Mouse (Mus musculus) heart, embryonic 12.5 days (tissue): ENCODE measurements at regions not wholly inside any gene's neighbourhood (a gene's known extent, or its start where the extent isn't known, plus 50 kb on each side); places are given as distances from the start of the nearest gene placed in this dataset.

Source experiments
- ATAC-seq: fragments of 200-750 bp; cut with Nextera tagmentation; 2 replicates; pipeline ENCODE4 v1.8.0; 2017; ENCODE audit warnings: moderate TSS enrichment, moderate library complexity; ENCODE audit not compliant: insufficient number of reproducible peaks, low FRiP score
- H3K27ac ChIP-seq: fragments of 300-500 bp; sonication (generic); 2 replicates; pipeline ENCODE4 v1.5.1; 2016; ENCODE audit warnings: mild to moderate bottlenecking, moderate library complexity; ENCODE audit not compliant: poor library complexity, severe bottlenecking
- H3K27me3 ChIP-seq: fragments of 300-500 bp; sonication (generic); replicated peaks from 2 replicates; pipeline ENCODE4 v1.6.1; 2016; ENCODE audit warnings: mild to moderate bottlenecking, moderate library complexity
- H3K36me3 ChIP-seq: fragments of 300-500 bp; sonication (generic); 2 replicates; pipeline ENCODE4 v1.6.1; 2016; ENCODE audit warnings: mild to moderate bottlenecking, moderate library complexity
- H3K4me1 ChIP-seq: fragments of 300-500 bp; sonication (generic); replicated peaks from 2 replicates; pipeline ENCODE4 v1.6.1; 2016; ENCODE audit warnings: mild to moderate bottlenecking
- H3K4me2 ChIP-seq: fragments of 300-500 bp; sonication (generic); 2 replicates; pipeline ENCODE4 v1.6.1; 2016; ENCODE audit warnings: mild to moderate bottlenecking, moderate library complexity
- H3K4me3 ChIP-seq: fragments of 300-500 bp; sonication (generic); 2 replicates; pipeline ENCODE4 v1.5.1; 2016; ENCODE audit warnings: mild to moderate bottlenecking
- H3K9ac ChIP-seq: fragments of 300-500 bp; sonication (generic); 2 replicates; pipeline ENCODE4 v1.6.1; 2016; ENCODE audit warnings: mild to moderate bottlenecking, moderate library complexity
- H3K9me3 ChIP-seq: fragments of 300-500 bp; sonication (generic); replicated peaks from 2 replicates; pipeline ENCODE4 v1.6.1; 2016; ENCODE audit warnings: mild to moderate bottlenecking, moderate library complexity
- whole genome bisulfite sequencing: fragments of 180-500 bp; shearing (Covaris S2); methylation state at CpG from one replicate; pipeline ENCODE4 v1.1.7; 2016; 5-methylcytosine and 5-hydroxymethylcytosine counted together

DNA sequence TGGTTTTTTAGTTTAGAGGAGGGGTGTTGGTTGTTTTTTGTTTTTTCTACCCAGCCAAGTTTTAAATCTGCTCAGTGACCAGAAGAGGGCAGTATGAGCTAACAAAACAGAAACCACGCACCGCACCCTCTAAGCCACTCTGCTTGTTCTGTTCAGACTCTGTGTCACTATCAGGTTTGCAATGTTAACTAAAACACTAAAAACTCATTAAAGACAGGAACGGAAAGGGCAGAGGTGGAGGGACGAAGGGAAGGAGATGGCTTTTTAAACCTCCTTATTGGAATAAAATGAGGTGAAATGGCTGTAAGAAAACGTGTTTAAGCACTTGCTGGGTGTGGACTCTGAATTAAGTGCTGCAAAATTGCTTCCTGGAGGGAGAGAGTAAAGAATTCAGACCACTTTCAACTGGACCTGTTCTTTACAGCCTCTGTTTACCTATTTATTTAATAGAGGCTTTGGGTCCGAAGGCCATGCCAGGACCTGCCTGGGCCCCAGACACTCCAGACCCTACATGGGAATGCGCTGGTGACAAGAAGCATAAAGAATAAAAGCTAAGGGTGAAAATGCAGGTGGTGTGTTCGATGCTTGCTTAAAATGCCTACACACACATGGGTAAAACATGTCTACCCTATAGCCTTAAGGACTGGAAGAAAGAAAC is 116.1 kb upstream of the Olig3 start:
- H3K4me2 ChIP-seq: no peak overlapping the region
- H3K36me3 ChIP-seq: no peaks in the 10 kb centered on the region
- 35% methylated on average over 8 of the region's 8 CpGs for WGBS
- H3K27me3 ChIP-seq: no peaks in the 10 kb centered on the region
- no peaks in the 10 kb centered on the region for H3K9me3 ChIP-seq
- H3K4me1 ChIP-seq: no peaks in the 10 kb centered on the region
- no peak for ATAC-seq
- H3K27ac ChIP-seq: no peak overlapping the region
- no peak overlapping the region for H3K4me3 ChIP-seq
- H3K9ac ChIP-seq: no peak overlapping the region

DNA sequence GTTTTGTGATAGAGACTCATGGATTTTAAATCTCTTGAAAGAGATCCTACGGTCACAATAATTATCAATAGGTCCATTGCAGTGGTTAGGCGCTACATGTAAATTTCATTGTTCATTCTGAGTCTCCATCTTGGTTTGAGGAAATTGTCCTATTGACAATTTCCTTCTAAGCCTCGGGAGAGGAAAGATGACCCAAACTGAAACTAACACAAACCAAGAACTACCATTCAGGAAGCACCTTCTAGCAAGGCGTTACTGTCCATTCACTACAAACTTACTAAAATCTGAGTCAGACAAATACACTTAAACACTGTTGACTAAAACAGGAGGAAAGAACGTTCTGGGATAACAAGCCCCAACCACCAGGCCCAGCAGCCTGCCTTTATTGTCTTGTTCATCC is 140.1 kb upstream of the Olig3 start:
- no peak overlapping the region for H3K27ac ChIP-seq
- no peaks in the 10 kb centered on the region for H3K36me3 ChIP-seq
- H3K9me3 ChIP-seq: no peaks in the 10 kb centered on the region
- no peak overlapping the region for H3K4me2 ChIP-seq
- no peak overlapping the region for H3K9ac ChIP-seq
- H3K27me3 ChIP-seq: no peaks in the 10 kb centered on the region
- no peak for ATAC-seq
- 83% methylated on average over 5 of the region's 5 CpGs for WGBS
- no peak overlapping the region for H3K4me3 ChIP-seq
- no peaks in the 10 kb centered on the region for H3K4me1 ChIP-seq

- H3K4me1 ChIP-seq: 0 out of 2 replicates have a peak, but pooled peaks cover 4% of the 10 kb centered on the region
- no peak overlapping the region for H3K9ac ChIP-seq
- H3K36me3 ChIP-seq: no peaks in the 10 kb centered on the region
- H3K27ac ChIP-seq: no peak overlapping the region
- H3K9me3 ChIP-seq: no peaks in the 10 kb centered on the region
- ATAC-seq: no peak
- no peak overlapping the region for H3K4me2 ChIP-seq
- no peak overlapping the region for H3K4me3 ChIP-seq
- H3K27me3 ChIP-seq: no peaks in the 10 kb centered on the region
- whole genome bisulfite sequencing: 77% methylated on average over 2 of the region's 2 CpGs
Measured at GRCm38 (mm10) chr10:19209751-19210150, 146.6 kb upstream of the Olig3 start.

DNA sequence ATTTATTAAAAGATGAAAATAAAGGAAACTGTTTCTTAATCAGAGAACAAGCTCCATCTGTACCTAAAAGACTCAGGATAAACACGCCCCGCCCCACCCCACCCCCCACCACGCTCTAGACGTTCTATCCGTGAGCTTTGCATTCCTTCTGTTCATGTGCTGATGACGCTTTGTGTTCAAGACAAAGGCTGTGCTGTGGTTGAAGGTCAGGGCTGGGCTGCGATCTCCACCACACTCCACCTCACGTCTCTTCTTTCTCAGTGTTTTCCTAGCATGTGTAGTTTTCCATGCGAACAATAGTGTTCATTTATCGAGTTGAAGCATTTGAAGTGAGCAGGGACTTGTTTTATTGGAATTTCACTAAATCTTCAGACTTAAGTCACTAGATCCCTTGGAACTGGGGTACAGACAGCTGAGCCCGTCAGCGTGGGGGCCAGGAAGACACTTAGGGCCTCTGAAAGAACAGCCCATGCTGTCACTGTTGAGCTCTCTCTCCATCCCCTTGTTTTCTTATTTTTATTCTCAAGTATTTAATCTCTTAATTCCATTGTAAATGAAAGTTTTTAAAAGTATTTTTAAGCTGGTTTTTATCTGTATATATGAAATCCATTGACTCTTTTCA is 148.1 kb upstream of the Olig3 start:
- no peak for ATAC-seq
- Histone ChIP-seq H3K27ac (no peak overlapping the region), H3K4me1 (0 out of 2 replicates have a peak, but pooled peaks cover 4% of the 10 kb centered on the region), H3K4me3 (no peak overlapping the region), H3K9ac (no peak overlapping the region), H3K36me3 (no peaks in the 10 kb centered on the region), H3K27me3 (no peaks in the 10 kb centered on the region), H3K4me2 (peak overlapping the region; percentile 38; the same call in 1 of the 2 replicates), H3K9me3 (no peaks in the 10 kb centered on the region)
- WGBS: 24% methylated on average over 12 of the region's 12 CpGs

DNA sequence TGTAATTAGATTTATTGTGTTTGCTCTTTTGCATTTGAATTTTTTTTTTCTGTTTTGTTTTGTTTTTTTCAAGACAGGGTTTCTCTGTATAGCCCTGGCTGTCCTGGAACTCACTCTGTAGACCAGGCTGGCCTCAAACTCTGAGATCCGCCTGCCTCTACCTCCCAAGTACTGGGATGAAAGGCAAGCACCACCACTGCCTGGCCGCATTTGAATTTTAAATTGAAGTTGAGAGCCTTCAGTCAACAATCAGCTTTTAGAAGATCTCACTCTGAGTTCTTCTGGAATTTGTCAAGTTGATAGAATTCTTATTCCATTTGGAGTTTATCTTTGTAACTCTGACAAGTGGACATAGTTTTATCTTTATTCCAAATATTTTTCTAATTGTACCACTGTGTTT is 148.8 kb upstream of the Olig3 start:
- WGBS: 64% methylated on average over 2 of the region's 2 CpGs
- H3K4me3 ChIP-seq: no peak overlapping the region

DNA sequence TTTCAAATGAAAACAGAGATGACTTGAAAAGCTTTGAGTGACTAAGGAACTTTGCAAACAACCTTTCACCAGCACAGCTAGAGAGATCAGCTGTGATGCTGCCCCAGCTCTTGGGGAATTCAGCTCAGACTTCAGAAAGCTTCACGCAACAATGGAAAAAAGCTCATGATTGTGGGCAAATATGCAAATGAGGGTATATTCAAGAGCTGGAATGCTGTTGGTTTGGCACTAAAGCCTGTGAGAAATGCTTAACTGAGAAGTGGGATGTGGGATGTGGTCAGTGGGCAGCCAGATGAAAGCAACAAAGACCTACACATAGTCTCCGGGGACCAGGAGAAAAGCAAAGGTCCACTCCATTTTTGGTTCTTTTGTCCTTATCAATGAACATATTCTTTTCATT is 156.0 kb upstream of the Olig3 start:
- no peaks in the 10 kb centered on the region for H3K4me1 ChIP-seq
- no peaks in the 10 kb centered on the region for H3K27me3 ChIP-seq
- H3K9me3 ChIP-seq: no peaks in the 10 kb centered on the region
- H3K27ac ChIP-seq: no peak overlapping the region
- H3K4me2 ChIP-seq: no peak overlapping the region
- 86% methylated on average over 2 of the region's 2 CpGs for WGBS
- no peaks in the 10 kb centered on the region for H3K36me3 ChIP-seq
- ATAC-seq: no peak
- no peak overlapping the region for H3K9ac ChIP-seq
- no peak overlapping the region for H3K4me3 ChIP-seq

More for the DNA sequence above, 148.8 kb upstream of the Olig3 start:
- H3K4me2 ChIP-seq: no peak overlapping the region
- no peaks in the 10 kb centered on the region for H3K9me3 ChIP-seq
- no peak overlapping the region for H3K27ac ChIP-seq
- 0 out of 2 replicates have a peak, but pooled peaks cover 4% of the 10 kb centered on the region for H3K4me1 ChIP-seq
- no peak overlapping the region for H3K9ac ChIP-seq
- no peaks in the 10 kb centered on the region for H3K36me3 ChIP-seq
- H3K27me3 ChIP-seq: no peaks in the 10 kb centered on the region
- no peak for ATAC-seq

DNA sequence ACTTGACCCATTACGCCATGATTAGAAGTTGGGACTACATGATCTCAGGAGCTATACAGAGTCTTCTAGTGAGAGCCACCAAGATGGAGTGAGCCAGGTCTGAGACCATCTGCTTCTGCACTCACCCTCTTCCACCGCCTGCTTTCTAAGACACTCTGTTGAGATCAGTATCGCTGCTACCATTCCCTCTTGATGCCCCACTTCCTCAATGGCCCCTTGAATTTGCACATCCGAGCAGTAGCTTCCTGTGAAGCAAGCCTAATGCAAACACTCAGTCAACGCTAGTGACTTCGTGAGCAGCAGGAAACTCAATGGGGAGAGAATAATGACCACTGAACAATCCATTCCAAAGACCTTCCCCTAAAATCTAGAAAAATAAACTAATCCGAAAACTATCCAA is 160.7 kb upstream of the Olig3 start:
- Histone ChIP-seq H3K27me3 (no peaks in the 10 kb centered on the region), H3K4me3 (no peak overlapping the region), H3K9me3 (no peaks in the 10 kb centered on the region), H3K9ac (no peak overlapping the region), H3K4me2 (no peak overlapping the region), H3K27ac (no peak overlapping the region), H3K4me1 (peaks cover 4% of the 10 kb centered on the region), H3K36me3 (no peaks in the 10 kb centered on the region)
- WGBS: 62% methylated on average over 7 of the region's 7 CpGs
- no peak for ATAC-seq

DNA sequence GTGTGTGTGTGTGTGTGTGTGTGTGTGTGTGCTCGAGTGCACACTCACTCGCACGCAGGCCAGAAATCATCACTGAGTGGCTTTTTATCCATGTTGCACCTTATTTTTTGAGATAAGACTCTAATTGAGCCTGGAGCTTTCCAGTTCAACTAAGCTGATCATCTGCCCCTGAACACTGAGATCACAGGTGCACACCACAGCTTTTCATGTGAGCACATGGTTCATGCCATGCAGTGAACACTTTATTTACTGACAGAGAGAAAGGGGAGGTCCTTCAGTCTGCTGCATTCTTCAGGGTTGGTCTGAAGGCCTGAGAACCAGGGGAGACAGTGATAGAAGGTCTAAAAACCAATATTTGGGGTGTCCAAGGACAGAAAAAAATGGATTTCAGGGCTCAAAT is 161.7 kb upstream of the Olig3 start:
- ATAC-seq: no peak
- peaks cover 4% of the 10 kb centered on the region for H3K4me1 ChIP-seq
- no peak overlapping the region for H3K4me2 ChIP-seq
- H3K36me3 ChIP-seq: no peaks in the 10 kb centered on the region
- H3K4me3 ChIP-seq: no peak overlapping the region
- no peak overlapping the region for H3K9ac ChIP-seq
- WGBS: 90% methylated on average over 3 of the region's 3 CpGs
- H3K9me3 ChIP-seq: no peaks in the 10 kb centered on the region
- H3K27me3 ChIP-seq: no peaks in the 10 kb centered on the region
- H3K27ac ChIP-seq: no peak overlapping the region

DNA sequence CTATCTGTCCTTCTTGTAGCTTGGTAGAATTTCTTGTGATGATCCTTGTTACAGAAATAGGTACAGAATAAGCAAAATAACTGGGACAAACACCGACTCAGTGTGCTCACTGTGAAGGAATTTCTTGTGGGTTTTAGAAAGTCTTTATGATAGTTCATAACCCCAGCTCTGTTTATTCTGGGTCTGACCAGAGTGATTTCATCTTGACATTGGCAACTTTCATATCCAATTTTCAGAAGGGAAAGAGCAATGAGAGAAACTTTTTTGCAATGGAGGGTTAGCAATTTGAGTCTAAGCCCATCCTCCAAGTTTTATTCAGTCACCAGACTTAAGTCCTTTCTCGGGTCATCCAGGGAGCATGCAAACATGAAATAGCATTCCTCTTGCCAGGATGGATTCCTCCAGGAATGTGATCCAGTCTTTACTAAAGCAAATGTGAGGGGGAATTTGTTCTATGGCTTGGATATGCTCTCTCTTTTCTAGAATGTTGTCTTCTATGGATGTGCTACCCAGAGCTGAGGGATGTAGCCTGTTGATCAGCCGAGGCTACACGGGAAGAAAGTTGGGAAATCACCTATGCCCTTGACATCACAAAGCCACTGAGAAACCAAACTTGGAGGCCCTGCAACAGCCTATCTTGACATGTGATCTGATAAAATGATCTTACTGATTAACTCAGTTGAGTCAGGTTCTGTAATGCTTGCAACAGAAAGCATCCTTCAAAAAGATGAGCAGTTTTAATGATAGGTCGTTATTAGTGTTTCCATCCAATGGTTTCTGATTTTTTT is 163.2 kb upstream of the Olig3 start:
- no peak for ATAC-seq
- Histone ChIP-seq H3K4me1 (peaks cover 6% of the 10 kb centered on the region), H3K36me3 (no peaks in the 10 kb centered on the region), H3K9me3 (no peaks in the 10 kb centered on the region), H3K27ac (no peak overlapping the region), H3K27me3 (0 out of 2 replicates have a peak, but pooled peaks cover 3% of the 10 kb centered on the region), H3K9ac (no peak overlapping the region), H3K4me2 (no peak overlapping the region), H3K4me3 (no peak overlapping the region)
- 80% methylated on average over 5 of the region's 5 CpGs for WGBS

- H3K4me3 ChIP-seq: no peak overlapping the region
- H3K27ac ChIP-seq: no peak overlapping the region
- no peaks in the 10 kb centered on the region for H3K9me3 ChIP-seq
- no peaks in the 10 kb centered on the region for H3K36me3 ChIP-seq
- H3K9ac ChIP-seq: no peak overlapping the region
- H3K4me2 ChIP-seq: no peak overlapping the region
- 0 out of 2 replicates have a peak, but pooled peaks have one; percentile 15 for ATAC-seq
- H3K27me3 ChIP-seq: peaks cover 8% of the 10 kb centered on the region; the same call in 1 of the 2 replicates
- 9% methylated on average over 1 of the region's 1 CpGs for WGBS
- H3K4me1 ChIP-seq: peaks cover 8% of the 10 kb centered on the region
Measured at GRCm38 (mm10) chr10:19192221-19192620, 164.1 kb upstream of the Olig3 start.

DNA sequence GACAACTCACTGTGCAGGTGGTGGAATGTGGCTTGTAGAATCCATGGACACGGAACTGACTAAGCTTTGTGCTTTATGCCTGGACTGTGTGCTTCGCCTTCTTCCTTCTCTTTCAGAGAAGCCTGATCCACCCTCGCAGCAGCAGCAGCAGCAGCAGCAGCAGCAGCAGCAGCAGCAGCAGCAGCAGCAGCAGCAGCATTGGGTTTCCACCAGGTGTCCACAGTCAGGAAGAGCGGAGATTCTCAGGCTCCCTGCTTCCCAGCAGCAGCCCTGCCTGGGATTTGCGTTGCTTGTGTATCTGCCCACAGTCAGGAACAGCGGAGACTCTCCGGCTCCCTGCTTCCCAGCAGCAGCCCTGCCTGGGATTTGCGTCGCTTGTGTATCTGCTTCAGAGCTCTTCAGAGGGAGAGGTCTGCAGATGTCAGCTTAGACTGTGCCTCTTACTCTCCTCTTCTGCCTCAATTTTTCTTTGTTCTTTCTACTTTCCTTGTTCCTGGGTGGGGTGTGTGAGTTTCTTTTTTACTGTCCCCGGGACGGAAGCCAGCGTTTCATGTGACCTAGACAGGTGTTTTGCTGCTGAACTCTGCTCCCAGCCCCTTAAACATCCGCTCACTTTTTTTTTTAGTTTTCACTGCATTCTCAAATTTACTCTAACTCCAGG is 168.1 kb upstream of the Olig3 start:
- no peaks in the 10 kb centered on the region for H3K9me3 ChIP-seq
- peak overlapping the region; percentile 63 for H3K4me2 ChIP-seq
- no peak for ATAC-seq
- peak overlapping the region; percentile 48; the same call in 1 of the 2 replicates for H3K9ac ChIP-seq
- H3K36me3 ChIP-seq: no peaks in the 10 kb centered on the region
- H3K27ac ChIP-seq: no peak overlapping the region
- peaks cover 13% of the 10 kb centered on the region; the same call in 1 of the 2 replicates for H3K27me3 ChIP-seq
- peak overlapping the region; percentile 24 for H3K4me3 ChIP-seq
- peaks cover 8% of the 10 kb centered on the region for H3K4me1 ChIP-seq
- 18% methylated on average over 13 of the region's 13 CpGs for WGBS
